Mouse (Mus musculus) neural tube, embryonic 13.5 days (tissue): ENCODE measurements around the gene Jak1. TPM values are rescaled to one million over a fixed set of nuclear protein-coding genes. Genes with fewer than 3 reads are reported as not detected.
A peak's percentile ranks its signal among the peaks of the same experiment; 100 is the strongest.

Experiments
- ATAC-seq: fragments of 200-750 bp; cut with Nextera tagmentation; 2 replicates; pipeline ENCODE4 v1.8.0; 2017; ENCODE audit warnings: low read depth, mild to moderate bottlenecking, moderate TSS enrichment, moderate library complexity
- H3K27ac ChIP-seq: fragments of 300-500 bp; sonication (generic); replicated peaks from 2 replicates; pipeline ENCODE4 v1.5.1; 2015; ENCODE audit warnings: moderate library complexity, mild to moderate bottlenecking, inconsistent platforms
- H3K27me3 ChIP-seq: fragments of 300-500 bp; sonication (generic); 2 replicates; pipeline ENCODE4 v1.6.1; 2015; ENCODE audit warnings: mild to moderate bottlenecking, inconsistent platforms
- H3K36me3 ChIP-seq: fragments of 300-500 bp; sonication (generic); 2 replicates; pipeline ENCODE4 v1.6.1; 2015; ENCODE audit warnings: mild to moderate bottlenecking, inconsistent platforms
- H3K4me1 ChIP-seq: fragments of 300-500 bp; sonication (generic); replicated peaks from 2 replicates; pipeline ENCODE4 v1.6.1; 2015; ENCODE audit warnings: inconsistent platforms
- H3K4me2 ChIP-seq: fragments of 300-500 bp; sonication (generic); 2 replicates; pipeline ENCODE4 v1.6.1; 2015; ENCODE audit warnings: inconsistent platforms, mild to moderate bottlenecking, moderate library complexity
- H3K4me3 ChIP-seq: fragments of 300-500 bp; sonication (generic); 2 replicates; pipeline ENCODE4 v1.5.1; 2015; ENCODE audit warnings: mild to moderate bottlenecking, inconsistent platforms
- H3K9ac ChIP-seq: fragments of 300-500 bp; sonication (generic); 2 replicates; pipeline ENCODE4 v1.6.1; 2015; ENCODE audit warnings: moderate library complexity, mild to moderate bottlenecking, inconsistent platforms
- H3K9me3 ChIP-seq: fragments of 300-500 bp; sonication (generic); 2 replicates; pipeline ENCODE4 v1.6.1; 2016; ENCODE audit warnings: inconsistent platforms
- WGBS: fragments of 180-500 bp; shearing (Covaris S2); methylation state at CpG from one replicate; pipeline ENCODE4 v1.1.7; 2015; 5-methylcytosine and 5-hydroxymethylcytosine counted together
- polyA plus RNA-seq: library from polyadenylated mRNA; unstranded; fragments of >200 nt; fragmentation: Nextera tagmentation; extraction: Ambion mirVana; gene quantifications from 2 replicates; pipeline ENCODE4 v1.2.1, GENCODE M21; 2015

The Jak1 gene
- polyA plus RNA-seq, 1 experiment from 2014 or later, result 68.7 TPM

GRCm38 (mm10) chr4:101174916-101175625 lies 90.0 kb downstream of the Jak1 start:
- H3K9ac ChIP-seq, result no peak overlapping the region
- H3K9me3 ChIP-seq, result no peaks in the 10 kb centered on the region
- no peaks in the 10 kb centered on the region for H3K27me3 ChIP-seq
- H3K4me3 ChIP-seq, result no peak overlapping the region
- H3K4me2 ChIP-seq, result no peak overlapping the region
- H3K4me1 ChIP-seq, result no peaks in the 10 kb centered on the region
- 81% methylated on average over 10 of the region's 10 CpGs for WGBS
- H3K36me3 ChIP-seq, result peaks cover 48% of the 10 kb centered on the region
- no peak overlapping the region for H3K27ac ChIP-seq
- no peak for ATAC-seq

GRCm38 (mm10) chr4:101172738-101173137 lies 92.3 kb downstream of the Jak1 start:
- H3K27ac ChIP-seq, result no peak overlapping the region
- no peak overlapping the region for H3K9ac ChIP-seq
- 91% methylated on average over 2 of the region's 2 CpGs for WGBS
- no peaks in the 10 kb centered on the region for H3K9me3 ChIP-seq
- no peak for ATAC-seq
- no peaks in the 10 kb centered on the region for H3K4me1 ChIP-seq
- H3K4me3 ChIP-seq, result no peak overlapping the region
- H3K4me2 ChIP-seq, result no peak overlapping the region
- peaks cover 49% of the 10 kb centered on the region for H3K36me3 ChIP-seq
- no peaks in the 10 kb centered on the region for H3K27me3 ChIP-seq

GRCm38 (mm10) chr4:101168189-101168778 lies 96.8 kb downstream of the Jak1 start:
- 46% methylated on average over 6 of the region's 6 CpGs for WGBS
- Histone ChIP-seq H3K4me3 (no peak overlapping the region), H3K4me1 (no peaks in the 10 kb centered on the region), H3K4me2 (no peak overlapping the region), H3K36me3 (peaks cover 41% of the 10 kb centered on the region), H3K27ac (no peak overlapping the region), H3K27me3 (no peaks in the 10 kb centered on the region), H3K9me3 (no peaks in the 10 kb centered on the region), H3K9ac (no peak overlapping the region)
- peak; percentile 52 for ATAC-seq

- WGBS, result 81% methylated on average over 1 of the region's 1 CpGs
- no peaks in the 10 kb centered on the region for H3K27me3 ChIP-seq
- peaks cover 41% of the 10 kb centered on the region for H3K36me3 ChIP-seq
- H3K9ac ChIP-seq, result no peak overlapping the region
- H3K4me2 ChIP-seq, result no peak overlapping the region
- ATAC-seq, result no peak
- no peak overlapping the region for H3K4me3 ChIP-seq
- H3K4me1 ChIP-seq, result no peaks in the 10 kb centered on the region
- no peak overlapping the region for H3K27ac ChIP-seq
- H3K9me3 ChIP-seq, result no peaks in the 10 kb centered on the region
These were observed 97.3 kb downstream of the Jak1 start for GRCm38 (mm10) chr4:101167777-101168176.

GRCm38 (mm10) chr4:101165776-101166175 lies 99.3 kb downstream of the Jak1 start:
- Histone ChIP-seq H3K36me3 (peaks cover 47% of the 10 kb centered on the region), H3K4me1 (no peaks in the 10 kb centered on the region), H3K4me2 (no peak overlapping the region), H3K27ac (no peak overlapping the region), H3K4me3 (no peak overlapping the region), H3K27me3 (no peaks in the 10 kb centered on the region), H3K9ac (no peak overlapping the region), H3K9me3 (no peaks in the 10 kb centered on the region)
- 86% methylated on average over 4 of the region's 4 CpGs for WGBS
- no peak for ATAC-seq

GRCm38 (mm10) chr4:101164673-101165072 lies 100.4 kb downstream of the Jak1 start:
- no peak overlapping the region for H3K4me2 ChIP-seq
- H3K36me3 ChIP-seq, result peaks cover 38% of the 10 kb centered on the region
- ATAC-seq, result no peak
- no peak overlapping the region for H3K4me3 ChIP-seq
- no peaks in the 10 kb centered on the region for H3K9me3 ChIP-seq
- no peaks in the 10 kb centered on the region for H3K4me1 ChIP-seq
- H3K27ac ChIP-seq, result no peak overlapping the region
- WGBS, result 90% methylated on average over 2 of the region's 2 CpGs
- no peak overlapping the region for H3K9ac ChIP-seq
- no peaks in the 10 kb centered on the region for H3K27me3 ChIP-seq

GRCm38 (mm10) chr4:101164189-101164588 lies 100.9 kb downstream of the Jak1 start:
- H3K4me3 ChIP-seq, result no peak overlapping the region
- no peaks in the 10 kb centered on the region for H3K4me1 ChIP-seq
- H3K9me3 ChIP-seq, result no peaks in the 10 kb centered on the region
- H3K4me2 ChIP-seq, result no peak overlapping the region
- 92% methylated on average over 2 of the region's 2 CpGs for WGBS
- peaks cover 38% of the 10 kb centered on the region for H3K36me3 ChIP-seq
- ATAC-seq, result no peak
- H3K27ac ChIP-seq, result no peak overlapping the region
- no peak overlapping the region for H3K9ac ChIP-seq
- H3K27me3 ChIP-seq, result no peaks in the 10 kb centered on the region

GRCm38 (mm10) chr4:101160821-101161220 lies 104.3 kb downstream of the Jak1 start:
- Histone ChIP-seq H3K4me1 (no peaks in the 10 kb centered on the region), H3K4me3 (no peak overlapping the region), H3K27me3 (no peaks in the 10 kb centered on the region), H3K27ac (no peak overlapping the region), H3K36me3 (peaks cover 63% of the 10 kb centered on the region), H3K4me2 (no peak overlapping the region), H3K9ac (no peak overlapping the region), H3K9me3 (no peaks in the 10 kb centered on the region)
- WGBS, result 93% methylated on average over 1 of the region's 1 CpGs
- ATAC-seq, result no peak

- Histone ChIP-seq H3K4me1 (no peaks in the 10 kb centered on the region), H3K27ac (no peak overlapping the region), H3K9me3 (no peaks in the 10 kb centered on the region), H3K4me3 (no peak overlapping the region), H3K4me2 (no peak overlapping the region), H3K36me3 (peaks cover 71% of the 10 kb centered on the region), H3K9ac (no peak overlapping the region), H3K27me3 (no peaks in the 10 kb centered on the region)
- WGBS, result 69% methylated on average over 12 of the region's 12 CpGs
- no peak for ATAC-seq
These were observed 105.8 kb downstream of the Jak1 start for GRCm38 (mm10) chr4:101159191-101159764.

GRCm38 (mm10) chr4:101158282-101158681 lies 106.8 kb downstream of the Jak1 start:
- H3K9me3 ChIP-seq, result no peaks in the 10 kb centered on the region
- H3K36me3 ChIP-seq, result peaks cover 70% of the 10 kb centered on the region
- H3K4me3 ChIP-seq, result no peak overlapping the region
- H3K4me2 ChIP-seq, result no peak overlapping the region
- H3K4me1 ChIP-seq, result no peaks in the 10 kb centered on the region
- 93% methylated on average over 6 of the region's 6 CpGs for WGBS
- no peak overlapping the region for H3K9ac ChIP-seq
- no peaks in the 10 kb centered on the region for H3K27me3 ChIP-seq
- no peak overlapping the region for H3K27ac ChIP-seq
- no peak for ATAC-seq

- no peaks in the 10 kb centered on the region for H3K9me3 ChIP-seq
- no peak overlapping the region for H3K27ac ChIP-seq
- H3K36me3 ChIP-seq, result peaks cover 70% of the 10 kb centered on the region
- no peak for ATAC-seq
- H3K27me3 ChIP-seq, result no peaks in the 10 kb centered on the region
- WGBS, result 92% methylated on average over 5 of the region's 5 CpGs
- no peak overlapping the region for H3K4me2 ChIP-seq
- H3K4me3 ChIP-seq, result no peak overlapping the region
- H3K9ac ChIP-seq, result no peak overlapping the region
- H3K4me1 ChIP-seq, result no peaks in the 10 kb centered on the region
These were observed 107.6 kb downstream of the Jak1 start for GRCm38 (mm10) chr4:101157476-101157875.

- 87% methylated on average over 4 of the region's 4 CpGs for WGBS
- peaks cover 64% of the 10 kb centered on the region for H3K36me3 ChIP-seq
These were observed 109.5 kb downstream of the Jak1 start for GRCm38 (mm10) chr4:101155541-101155940.

More at GRCm38 (mm10) chr4:101155541-101155940, 109.5 kb downstream of the Jak1 start:
- no peak for ATAC-seq
- H3K27me3 ChIP-seq, result no peaks in the 10 kb centered on the region
- H3K9ac ChIP-seq, result no peak overlapping the region
- no peak overlapping the region for H3K4me3 ChIP-seq
- H3K9me3 ChIP-seq, result no peaks in the 10 kb centered on the region
- no peak overlapping the region for H3K4me2 ChIP-seq
- H3K27ac ChIP-seq, result no peak overlapping the region
- no peaks in the 10 kb centered on the region for H3K4me1 ChIP-seq
